Mouse (Mus musculus) Patski (cell line): ENCODE results near the gene Duxf3. TPM values are rescaled to one million over a fixed set of nuclear protein-coding genes. Genes with fewer than 3 reads are reported as not detected.
"Not testable (repeated sequence)": the region's sequence is repeated elsewhere in the genome, so short reads cannot be mapped to it uniquely, and the experiment has no call there.

ENCODE experiments used
- ATAC-seq: fragments of 100-300 bp; one replicate; pipeline ENCODE4 v1.8.0; 2021
- CTCF ChIA-PET: fragments of 350-600 bp; sonication (Branson Sonifier 250); formaldehyde crosslinking; loops from one replicate; lab custom pipeline; 2022; ENCODE audit warnings: inconsistent platforms; lab: Charles Lee
- POLR2A ChIA-PET: fragments of 350-600 bp; sonication (Branson Sonifier 250); formaldehyde crosslinking; loops from one replicate; lab custom pipeline; 2022; ENCODE audit warnings: antibody characterized with exemption, inconsistent platforms; lab: Charles Lee
- DNase-seq: peaks from one replicate; pipeline ENCODE4 v3.0.0-alpha.2; 2011; ENCODE audit warnings: low read depth, low spot score
- H3K27me3 ChIP-seq: fragments of 371-371 bp; one replicate; pipeline ENCODE4 v1.5.1; 2021
- CTCF ChIP-seq: fragments of 100-300 bp; IDR thresholded peaks from one replicate; pipeline ENCODE4 v1.5.1; 2021
- in situ Hi-C: fragments of 300-500 bp; cut with MboI; formaldehyde crosslinking; loops from 3 replicates; pipeline ENCODE4 v1.11.1; 2018; ENCODE audit warnings: low pct_unique_long_range_greater_than_20kb, mixed read lengths
- polyA plus RNA-seq: library from polyadenylated mRNA; unstranded; gene quantifications from one replicate; pipeline ENCODE4 v1.2.3, GENCODE M21; 2021

Duxf3 gene
- polyA plus RNA-seq, 1 experiment from 2014 or later, result not detected

- CTCF ChIA-PET, in situ Hi-C loops, DNase-seq, ATAC-seq, H3K27me3 ChIP-seq, POLR2A ChIA-PET: not testable (repeated sequence)
These were observed 2.5 kb downstream of the Duxf3 start for GRCm38 (mm10) chr10:58230021-58230420.

- DNase-seq, POLR2A ChIA-PET, H3K27me3 ChIP-seq, CTCF ChIA-PET, ATAC-seq, in situ Hi-C loops: not testable (repeated sequence)
These were observed 4.7 kb downstream of the Duxf3 start for GRCm38 (mm10) chr10:58227798-58228197.

- H3K27me3 ChIP-seq, in situ Hi-C loops, CTCF ChIA-PET, POLR2A ChIA-PET, DNase-seq, ATAC-seq: not testable (repeated sequence)
These were observed 6.1 kb downstream of the Duxf3 start for GRCm38 (mm10) chr10:58226357-58226756.

- CTCF ChIA-PET, POLR2A ChIA-PET, DNase-seq, in situ Hi-C loops, H3K27me3 ChIP-seq, ATAC-seq: not testable (repeated sequence)
These were observed 7.4 kb downstream of the Duxf3 start, which contains the start of gene AW822073 for GRCm38 (mm10) chr10:58224827-58225785. AW822073 (minus strand) TSS chr10:58224930.

GRCm38 (mm10) chr10:58223972-58224805 lies 8.3 kb downstream of the Duxf3 start:
- CTCF ChIA-PET, H3K27me3 ChIP-seq, in situ Hi-C loops, POLR2A ChIA-PET, ATAC-seq, DNase-seq: not testable (repeated sequence)

GRCm38 (mm10) chr10:58223161-58223560 lies 9.3 kb downstream of the Duxf3 start:
- in situ Hi-C loops, CTCF ChIA-PET, DNase-seq, H3K27me3 ChIP-seq, ATAC-seq, POLR2A ChIA-PET: not testable (repeated sequence)

GRCm38 (mm10) chr10:58221571-58221970 lies 10.9 kb downstream of the Duxf3 start:
- CTCF ChIA-PET, ATAC-seq, POLR2A ChIA-PET, DNase-seq, H3K27me3 ChIP-seq, in situ Hi-C loops: not testable (repeated sequence)

GRCm38 (mm10) chr10:58220726-58221125 lies 11.7 kb downstream of the Duxf3 start:
- H3K27me3 ChIP-seq, result peaks cover 14% of the 10 kb centered on the region
- no peak for DNase-seq
- no peak for ATAC-seq
- CTCF ChIA-PET, result no interaction called here
- in situ Hi-C loops, result no loop called here
- POLR2A ChIA-PET, result no interaction called here
- TF ChIP-seq CTCF, result no peak

GRCm38 (mm10) chr10:58217366-58217765 lies 15.1 kb downstream of the Duxf3 start:
- POLR2A ChIA-PET, result no interaction called here
- peaks cover 35% of the 10 kb centered on the region for H3K27me3 ChIP-seq
- in situ Hi-C loops, result no loop called here
- ATAC-seq (no peak), DNase-seq (no peak)
- no peak for TF ChIP-seq CTCF
- CTCF ChIA-PET, result no interaction called here

- ChIA-PET POLR2A (no interaction called here), CTCF (no interaction called here)
- in situ Hi-C loops, result no loop called here
- peaks cover 35% of the 10 kb centered on the region for H3K27me3 ChIP-seq
- no peak for TF ChIP-seq CTCF
- ATAC-seq (no peak), DNase-seq (no peak)
These were observed 17.1 kb downstream of the Duxf3 start for GRCm38 (mm10) chr10:58215353-58215752.

GRCm38 (mm10) chr10:58214934-58215333 lies 17.5 kb downstream of the Duxf3 start:
- DNase-seq (no peak), ATAC-seq (no peak)
- ChIA-PET CTCF (no interaction called here), POLR2A (no interaction called here)
- in situ Hi-C loops, result no loop called here
- TF ChIP-seq CTCF, result no peak
- H3K27me3 ChIP-seq, result peaks cover 35% of the 10 kb centered on the region
